Mouse (Mus musculus): ENCODE measurements around the gene Mrpl33.

Mrpl33 gene

DNA sequence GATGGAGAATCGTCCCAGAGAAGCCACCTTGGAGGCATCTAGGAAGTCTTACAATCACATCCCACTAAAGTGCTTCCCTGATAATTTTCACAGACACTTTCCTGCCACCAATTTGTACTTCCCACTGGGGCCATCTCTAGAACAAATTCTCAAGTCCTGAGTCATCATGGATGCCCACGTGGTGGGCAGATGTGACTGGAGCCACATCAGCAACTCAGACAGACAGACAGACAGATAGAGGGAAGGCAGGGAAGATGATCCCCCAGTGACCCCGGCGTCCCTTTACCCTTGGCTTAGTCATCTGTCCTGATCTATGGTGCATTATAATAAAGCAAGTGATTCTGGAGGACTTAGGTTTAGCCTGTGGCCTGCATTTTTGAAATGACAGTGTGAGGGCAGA, 47.5 kb downstream of the Mrpl33 start:
- DNase-seq, result no peak

DNA sequence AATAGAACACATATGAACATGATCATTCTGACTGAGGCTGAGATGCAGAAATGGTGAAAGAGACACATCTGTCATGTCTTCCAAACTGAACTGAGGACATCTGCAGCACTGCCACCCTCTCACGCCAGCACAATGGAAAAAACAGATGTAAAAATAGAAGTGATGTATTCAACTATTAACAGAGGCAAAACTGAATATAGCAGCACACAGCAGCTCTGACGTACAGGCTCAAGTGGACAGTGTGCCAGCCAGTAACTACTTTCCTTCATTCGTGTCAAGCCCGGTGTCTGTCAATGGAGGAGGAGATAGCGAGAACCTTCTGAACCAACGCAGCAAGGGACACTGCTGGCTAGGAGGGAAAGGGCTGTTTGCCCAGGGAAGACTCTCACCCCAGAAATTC, 48.1 kb downstream of the Mrpl33 start:
- no peak for DNase-seq

DNA sequence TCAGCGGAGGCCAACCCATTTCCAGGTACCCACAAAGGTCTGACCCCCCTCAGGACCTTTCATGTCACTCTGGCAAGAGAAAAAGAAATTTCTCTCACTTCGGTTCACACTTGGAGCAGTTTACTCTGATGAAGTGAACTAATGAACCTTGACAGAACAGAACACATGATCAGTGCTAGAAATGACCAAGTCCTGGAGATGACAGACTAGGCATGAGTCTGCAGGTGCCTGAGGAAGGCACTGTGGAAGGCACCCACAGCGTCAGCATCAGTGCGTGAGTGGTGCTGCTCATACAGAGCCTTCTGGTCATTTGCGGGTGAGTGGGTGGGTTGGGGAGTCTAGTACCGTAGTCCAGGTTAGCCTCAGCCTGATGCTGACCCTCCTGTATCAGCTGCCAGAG, 49.1 kb downstream of the Mrpl33 start:
- no peak for DNase-seq

DNA sequence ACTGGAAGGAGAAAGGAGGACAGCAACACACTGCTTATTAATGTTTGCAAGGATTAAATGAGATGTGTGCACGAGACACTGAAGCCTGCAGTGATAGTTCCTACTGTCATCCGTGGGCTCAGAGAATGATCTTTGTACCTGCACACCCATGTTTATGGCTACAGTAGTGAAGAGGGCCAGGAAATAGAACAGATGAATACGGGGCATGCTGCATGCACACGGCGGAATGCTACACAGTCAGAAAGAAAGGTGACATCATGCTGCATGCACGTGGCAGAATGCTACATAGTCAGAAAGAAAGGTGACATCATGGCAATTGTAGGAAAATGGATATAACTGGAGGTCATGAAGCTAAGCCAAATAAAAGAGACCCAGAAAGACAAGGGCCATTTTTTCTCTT, 49.8 kb downstream of the Mrpl33 start:
- no peak for DNase-seq

DNA sequence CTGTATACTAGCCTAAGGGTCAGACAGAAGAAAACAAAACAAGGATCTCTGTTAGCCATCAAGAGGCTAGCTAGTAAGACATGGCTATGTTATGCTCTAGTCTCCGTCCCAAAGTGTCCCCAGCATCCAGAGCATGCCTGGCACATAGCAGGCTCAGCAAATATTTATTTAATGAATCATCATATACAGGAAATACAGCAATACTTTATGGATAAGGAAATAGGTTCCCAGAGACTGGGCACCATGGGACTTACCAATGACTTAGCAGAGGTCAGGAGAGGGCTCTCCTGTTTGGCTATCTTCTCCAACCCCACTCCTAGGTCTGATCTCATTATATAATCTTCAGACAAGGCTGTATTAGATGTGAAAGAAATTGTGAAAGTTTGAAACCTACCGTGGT, 50.6 kb downstream of the Mrpl33 start:
- no peak for DNase-seq

DNA sequence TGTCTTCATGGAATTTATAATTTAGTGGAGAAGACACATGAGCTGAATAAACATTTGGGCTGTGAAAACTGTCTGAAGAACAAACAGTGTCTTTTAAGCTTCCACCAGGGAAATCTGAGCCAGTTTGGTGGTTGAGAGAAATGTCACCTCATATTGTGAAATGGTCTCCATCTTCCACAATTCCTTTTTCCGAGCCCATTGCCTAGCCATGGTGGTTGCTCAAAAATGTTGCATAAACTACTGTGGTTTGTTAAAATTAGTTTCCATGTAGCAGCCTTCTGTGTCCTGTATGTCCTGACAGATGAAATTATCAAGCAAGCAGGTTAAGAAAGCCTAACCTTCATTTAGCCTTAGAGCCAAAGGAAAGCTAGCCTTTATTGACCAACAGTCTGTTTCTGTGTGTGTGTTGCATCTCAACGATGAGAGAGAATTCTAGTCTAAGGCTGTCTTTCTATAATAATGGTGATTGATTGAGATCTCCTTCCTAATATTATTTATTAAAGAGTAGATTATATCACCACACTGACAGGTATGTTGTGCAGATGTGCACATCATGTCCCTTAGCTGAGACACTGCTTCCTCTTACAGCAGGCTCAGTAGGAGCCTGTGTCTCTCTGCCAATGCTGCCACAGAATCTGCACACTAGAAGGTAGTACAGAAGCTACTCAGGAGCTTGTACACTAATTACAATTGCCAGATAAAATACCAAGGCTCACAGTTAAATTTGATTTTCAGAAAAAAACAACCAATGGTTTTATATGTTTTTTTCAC, 54.0 kb downstream of the Mrpl33 start:
- no peak for DNase-seq

DNA sequence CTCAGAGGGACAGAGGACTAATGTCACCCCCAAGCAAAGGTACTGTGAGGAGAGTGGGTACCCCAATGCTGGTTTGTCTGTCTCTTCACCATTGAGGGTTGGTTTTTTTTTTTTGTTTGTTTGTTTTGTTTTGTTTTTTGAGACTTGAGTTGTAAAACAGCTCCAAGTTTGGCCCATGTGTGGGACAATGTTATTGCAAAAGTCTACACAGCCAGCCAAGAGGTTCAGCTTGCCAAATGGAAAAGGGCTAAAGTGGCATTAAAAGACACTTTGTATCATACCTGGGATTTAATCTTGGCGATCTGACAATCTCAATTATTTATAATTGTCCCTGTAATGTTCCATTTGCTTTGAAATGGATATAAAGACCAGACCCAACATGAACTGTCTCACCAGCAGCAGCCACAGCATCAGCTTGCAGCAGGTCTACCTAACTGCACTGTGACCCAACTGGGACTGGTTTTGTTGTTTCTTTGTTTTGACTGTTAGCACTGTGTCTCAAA, 59.0 kb downstream of the Mrpl33 start:
- no peak for DNase-seq

DNA sequence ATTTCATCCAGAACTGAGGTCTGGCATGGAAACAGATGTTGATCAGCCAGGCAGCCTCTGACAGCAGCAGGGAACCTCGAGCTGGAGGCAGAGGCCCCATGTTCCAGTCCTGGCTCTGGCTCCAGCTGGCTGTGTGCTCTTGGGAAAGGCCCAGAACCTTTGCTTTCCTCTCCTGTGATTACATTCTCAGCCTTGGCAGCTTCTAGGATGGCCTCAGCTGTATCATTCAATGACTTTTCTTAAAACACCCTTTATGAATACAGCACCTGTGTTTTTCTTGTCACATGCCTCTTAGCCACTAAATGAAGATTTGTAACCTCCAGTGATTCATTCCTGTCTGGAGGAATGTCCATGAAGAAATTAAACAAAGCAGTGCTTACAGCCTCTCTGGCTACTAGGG, 69.4 kb downstream of the Mrpl33 start:
- DNase-seq, result no peak

DNA sequence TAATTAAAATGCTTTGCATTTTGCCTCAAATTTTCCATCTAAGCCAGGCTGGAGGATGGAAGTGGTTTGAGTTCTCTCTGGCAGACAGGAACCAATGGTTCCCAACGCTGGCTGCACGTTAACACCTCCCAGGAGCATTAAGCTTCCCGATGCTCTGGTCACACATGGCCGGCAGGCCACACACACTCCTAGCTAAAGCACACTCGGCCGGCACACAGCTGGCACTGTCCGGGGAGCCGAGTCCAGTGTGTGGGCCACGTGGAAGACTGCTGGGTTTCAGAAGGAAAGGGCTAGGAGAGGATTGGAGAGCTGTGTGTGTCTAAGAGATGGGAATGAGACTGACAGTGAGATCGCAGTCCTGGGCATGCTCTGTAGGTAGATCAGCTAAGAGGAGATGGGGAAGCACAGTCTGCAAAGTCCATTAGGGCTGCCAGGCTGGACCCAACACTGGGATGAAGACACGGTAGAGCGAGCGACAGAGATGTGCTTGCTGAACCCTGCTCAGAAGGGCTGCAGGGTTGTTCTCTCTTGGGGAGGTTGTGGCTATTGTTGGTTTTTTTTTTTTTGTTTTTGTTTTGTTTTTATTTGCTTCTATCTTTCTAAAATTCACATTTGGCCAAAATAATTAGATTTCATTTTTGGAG, 71.7 kb downstream of the Mrpl33 start:
- DNase-seq, result no peak

DNA sequence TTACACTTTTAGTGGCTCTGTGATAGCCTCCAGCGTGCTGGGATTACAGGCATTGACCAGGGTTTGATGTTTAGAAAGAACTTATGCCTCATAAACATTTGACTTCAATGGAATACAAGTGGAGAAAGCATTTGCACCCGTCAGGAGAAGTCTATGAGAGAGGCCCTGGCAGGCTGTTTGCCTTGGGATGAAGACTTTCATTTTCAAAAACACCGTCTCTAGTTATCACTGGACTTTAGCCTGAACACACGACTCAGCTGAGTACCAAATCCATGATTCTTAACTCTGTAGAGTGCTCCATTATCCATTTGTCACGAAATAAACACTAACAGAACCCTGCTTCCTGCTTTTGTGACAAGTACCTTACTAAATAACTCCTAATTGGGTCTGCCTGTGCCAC, 73.2 kb downstream of the Mrpl33 start:
- no peak for DNase-seq

DNA sequence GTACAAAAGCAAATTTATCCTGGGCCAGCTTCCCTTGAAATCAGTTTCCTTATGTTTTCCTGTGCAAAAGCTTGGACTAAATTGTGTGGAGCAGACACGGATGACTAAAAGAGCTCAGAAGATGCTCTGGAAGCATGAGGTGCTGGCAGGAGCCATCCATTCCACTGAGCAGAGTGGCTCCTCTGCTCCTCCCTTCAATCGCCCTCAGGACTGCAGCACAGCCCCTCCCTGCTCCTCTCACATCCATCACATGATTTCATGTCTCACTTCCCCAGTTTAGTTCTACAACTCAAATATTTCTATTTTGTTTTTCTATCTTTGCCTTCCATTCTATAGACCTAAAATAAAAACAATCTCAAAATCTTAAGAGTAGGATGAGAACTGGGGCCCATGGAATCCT, 74.4 kb downstream of the Mrpl33 start:
- no peak for DNase-seq

DNA sequence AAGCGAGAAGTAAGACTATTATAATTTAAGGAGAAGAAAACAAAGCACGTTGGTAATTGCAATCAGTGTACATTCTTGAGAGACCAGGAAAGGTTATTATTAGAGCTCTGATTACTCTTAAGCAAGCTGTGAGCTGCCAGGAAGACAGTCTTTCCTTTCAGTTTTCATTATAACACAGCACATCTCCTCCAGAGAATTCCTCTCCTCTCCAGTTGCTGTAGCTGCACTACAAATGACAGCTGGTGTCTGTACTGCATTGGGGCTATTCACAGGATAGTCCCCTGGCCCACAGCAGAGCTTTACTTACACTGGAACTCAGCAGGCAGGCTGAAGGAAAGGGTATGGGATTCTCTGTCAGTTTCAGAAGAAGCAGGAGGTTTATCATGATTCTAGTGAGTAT, 76.7 kb downstream of the Mrpl33 start:
- no peak for DNase-seq

DNA sequence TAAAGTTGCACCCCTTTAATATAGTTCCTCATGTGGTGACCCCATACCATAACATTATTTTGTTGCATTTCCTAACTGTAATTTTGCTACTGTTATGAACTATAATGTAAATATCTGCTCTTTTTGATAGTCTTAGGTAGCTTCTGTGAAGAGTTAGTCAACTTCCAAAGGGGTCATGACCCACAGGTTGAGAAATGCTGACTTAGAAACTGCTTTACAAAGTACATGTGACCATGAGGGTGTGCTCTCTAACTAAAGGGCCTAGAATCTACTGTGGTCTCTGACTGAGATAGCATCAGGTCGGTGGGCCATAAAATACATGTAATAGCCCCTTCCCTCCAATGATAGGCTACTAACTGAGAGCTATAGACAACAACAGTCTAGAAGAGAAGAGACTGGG, 81.3 kb downstream of the Mrpl33 start:
- DNase-seq, result no peak

DNA sequence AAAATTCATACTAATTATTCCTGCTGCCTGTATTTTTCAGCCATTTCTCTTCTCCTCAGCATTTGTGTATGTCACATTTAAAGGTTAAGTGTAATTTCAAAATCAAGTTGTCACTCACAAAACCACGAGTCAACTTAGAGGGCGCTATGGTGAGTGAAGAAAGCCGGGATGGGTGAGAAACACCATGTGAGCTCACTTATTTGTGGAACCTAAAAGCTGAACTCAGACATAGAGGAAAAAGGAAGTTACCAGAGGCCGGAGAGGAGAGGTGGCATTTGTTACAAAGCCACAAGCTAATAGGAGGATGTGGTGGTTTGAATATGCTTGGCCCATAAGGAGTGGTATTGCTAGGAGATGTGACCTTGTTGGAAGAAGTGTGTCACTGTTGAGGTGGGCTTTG, 83.4 kb downstream of the Mrpl33 start:
- no peak for DNase-seq

DNA sequence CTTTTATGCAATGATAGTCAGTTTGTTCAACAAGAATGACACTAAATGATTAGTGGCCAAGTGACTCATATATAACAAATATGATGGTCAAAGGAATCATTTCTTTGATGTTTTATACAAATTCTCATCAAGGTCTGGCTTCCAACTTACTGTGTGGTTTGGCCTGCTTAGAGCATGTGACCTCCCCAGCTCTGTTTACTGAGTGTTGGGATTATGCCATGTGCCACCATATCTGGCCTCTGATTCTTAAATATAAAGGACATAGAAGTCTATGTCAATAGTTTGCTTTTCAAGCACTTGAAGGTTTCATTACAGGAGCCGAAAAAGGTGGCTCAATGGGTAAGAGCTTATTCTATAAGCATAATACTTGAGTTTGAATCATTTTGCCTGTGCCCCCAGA, 85.6 kb downstream of the Mrpl33 start:
- no peak for DNase-seq

DNA sequence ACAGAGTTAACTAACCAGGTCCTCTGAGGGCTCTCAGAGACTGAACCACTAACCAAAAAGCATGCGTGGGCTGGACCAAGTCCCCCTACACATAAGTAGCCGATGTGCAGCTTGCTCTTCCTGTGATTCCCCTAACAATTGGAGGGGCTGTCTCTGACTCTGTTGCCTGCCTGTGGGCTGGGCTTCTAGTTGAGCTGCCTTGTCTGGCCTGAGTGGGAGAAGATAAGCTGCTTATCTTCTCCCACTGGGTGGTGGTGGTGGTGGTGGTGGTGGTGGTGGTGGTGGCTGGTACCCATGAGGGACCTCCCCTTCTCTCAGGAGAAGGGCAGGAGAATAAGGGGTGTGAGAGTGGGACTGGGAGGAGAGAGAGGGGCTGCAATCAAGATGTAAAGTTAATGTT, 89.3 kb downstream of the Mrpl33 start:
- no peak for DNase-seq

DNA sequence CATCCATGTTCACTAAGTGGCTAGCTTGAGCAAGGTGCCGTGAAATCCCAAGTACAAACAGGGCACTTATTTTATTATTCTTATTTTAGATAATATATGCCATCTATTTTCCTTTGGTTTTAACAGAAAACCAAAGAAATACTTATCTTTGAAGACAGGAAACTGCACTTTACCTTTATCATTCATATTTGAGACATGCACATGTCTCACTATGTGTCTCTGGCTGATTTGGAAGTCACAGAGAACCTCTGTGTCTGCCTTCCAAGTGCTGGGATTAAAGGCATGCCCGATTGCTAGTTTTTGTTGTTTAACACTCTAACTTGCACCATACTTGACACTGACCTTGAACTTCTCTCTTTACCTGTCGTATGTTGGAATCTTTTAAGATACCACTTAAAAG, 91.2 kb downstream of the Mrpl33 start:
- no peak for DNase-seq

DNA sequence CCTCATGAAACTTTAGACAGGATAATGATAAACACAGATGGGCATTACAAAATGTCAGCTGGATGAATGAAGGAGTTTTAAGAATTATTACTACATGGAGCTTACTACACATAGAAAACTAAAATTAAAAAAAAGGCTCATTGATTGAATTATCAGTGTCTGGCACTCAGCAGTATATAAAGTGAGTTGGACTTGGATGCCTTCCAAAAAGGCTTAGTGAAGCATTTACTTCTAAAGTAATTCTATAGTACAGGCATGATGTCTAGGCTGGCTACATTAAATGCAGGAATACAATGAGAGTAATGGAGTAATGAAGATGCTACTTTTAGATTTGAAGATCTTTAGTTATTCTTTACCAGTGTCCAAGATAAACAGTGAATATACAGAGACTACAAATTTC, 96.5 kb downstream of the Mrpl33 start:
- no peak for DNase-seq

DNA sequence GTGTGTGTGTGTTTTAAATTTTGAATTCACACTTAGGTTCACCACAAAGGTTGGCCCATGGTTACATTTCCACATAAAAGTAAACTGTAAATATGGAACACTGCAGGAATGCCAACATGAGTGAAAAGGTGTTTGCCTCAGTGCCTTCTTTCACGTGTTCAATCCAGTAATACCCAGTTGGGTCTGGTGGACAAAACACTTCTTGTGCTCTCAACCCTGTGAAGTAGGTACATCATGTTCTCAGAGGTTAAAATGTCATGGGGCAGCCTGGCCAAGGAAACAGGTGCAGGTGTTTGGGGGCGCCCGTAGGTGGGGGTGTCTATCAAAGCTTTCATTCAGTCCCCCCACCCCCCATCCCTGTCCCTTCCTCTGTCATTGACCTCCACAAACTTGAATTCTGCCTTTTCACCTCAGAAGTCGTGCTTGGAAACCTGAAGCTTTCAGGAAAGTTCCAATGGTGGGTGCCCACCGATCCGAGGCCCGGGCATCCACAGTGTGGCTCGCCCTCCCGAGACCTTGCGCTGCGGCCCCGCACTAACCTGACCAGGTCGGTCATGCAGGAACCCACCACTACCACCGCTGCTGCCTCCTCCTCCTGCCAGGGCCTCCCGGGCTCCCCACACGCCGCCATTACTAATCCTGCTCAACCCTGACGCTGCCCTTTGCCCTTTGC, 100.4 kb downstream of the Mrpl33 start, which contains the start of gene Rbks:
TSS of gene Rbks (minus strand) at position 657 of the 673 bp plus-strand sequence.
- peak in 1 of 2 experiments; percentile 6 for DNase-seq

DNA sequence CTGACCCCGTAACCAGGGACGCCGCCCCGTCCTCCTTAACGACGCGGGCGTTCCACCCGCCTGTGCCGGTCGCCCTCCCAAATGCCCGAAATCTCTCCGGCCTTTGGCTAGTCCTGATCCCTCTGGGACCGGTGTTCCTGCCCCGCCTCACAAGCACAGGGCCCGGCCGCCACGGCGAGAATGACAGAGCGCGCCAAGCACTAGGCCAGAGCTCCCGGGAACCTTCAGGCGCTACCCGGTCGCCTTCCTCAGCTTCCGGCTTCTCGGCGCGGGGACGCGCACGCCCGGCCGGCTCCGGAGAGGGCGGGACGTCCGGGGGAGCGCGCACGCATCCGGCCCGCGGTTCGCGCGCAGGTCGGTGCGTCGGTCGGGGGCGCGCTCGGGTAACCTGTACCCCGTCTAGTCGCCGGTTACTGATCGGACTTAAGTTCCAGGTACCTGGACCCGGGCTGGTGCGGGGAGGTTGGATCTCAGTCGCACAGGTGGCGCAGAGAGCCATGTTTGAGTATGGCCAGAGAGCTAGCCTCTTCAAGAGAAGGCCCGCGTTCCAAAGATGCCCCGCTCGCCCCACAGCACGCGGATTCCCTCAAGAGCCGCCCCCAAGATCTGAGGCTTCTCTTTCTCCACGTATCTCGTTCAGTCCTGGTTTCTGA, 101.0 kb downstream of the Mrpl33 start, which contains the start of gene Babam2:
TSS of gene Babam2 (plus strand) at position 41 of the 653 bp plus-strand sequence.
- DNase-seq, result peak; percentile 85 to 89

DNA sequence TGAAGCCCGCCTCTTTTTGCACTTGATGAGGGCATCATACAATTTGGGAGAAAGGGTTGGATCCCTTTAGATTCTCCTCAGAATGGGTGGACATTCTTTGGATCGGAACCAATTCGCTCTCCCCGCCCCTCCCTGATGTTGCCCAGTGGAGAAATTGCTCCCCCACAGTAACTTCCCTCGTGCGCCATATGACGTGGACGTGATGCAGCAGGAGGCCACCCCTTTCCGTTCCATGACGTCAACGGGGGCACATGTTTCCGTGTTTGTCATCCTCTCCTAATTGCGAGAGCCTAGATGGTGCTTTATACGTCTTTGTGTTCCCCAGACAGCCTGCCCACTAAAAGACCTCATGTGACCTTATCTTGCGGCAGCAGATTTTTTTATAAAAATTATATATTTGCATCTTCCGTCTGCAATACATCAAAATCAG, 101.6 kb downstream of the Mrpl33 start:
- DNase-seq, result peak; percentile 87 to 93

DNA sequence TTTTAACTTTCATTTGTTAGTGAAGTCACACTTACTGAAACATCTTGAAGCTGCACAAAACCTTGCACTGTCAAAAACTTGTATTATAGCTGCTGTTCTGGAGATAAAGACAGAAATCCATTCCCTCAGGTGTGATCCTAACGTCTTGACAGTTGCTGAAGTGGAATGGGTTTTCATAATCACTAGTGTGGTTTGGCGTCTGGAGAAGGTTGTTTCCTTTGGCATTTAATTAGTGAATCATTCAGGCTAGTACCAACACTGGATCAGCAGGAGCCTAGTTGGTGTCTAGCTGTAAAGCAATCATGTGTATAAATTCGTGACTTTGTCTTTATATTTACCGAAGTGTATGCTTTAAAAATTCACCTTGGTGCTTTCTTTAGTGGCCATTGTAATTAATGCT, 102.2 kb downstream of the Mrpl33 start:
- no peak for DNase-seq

DNA sequence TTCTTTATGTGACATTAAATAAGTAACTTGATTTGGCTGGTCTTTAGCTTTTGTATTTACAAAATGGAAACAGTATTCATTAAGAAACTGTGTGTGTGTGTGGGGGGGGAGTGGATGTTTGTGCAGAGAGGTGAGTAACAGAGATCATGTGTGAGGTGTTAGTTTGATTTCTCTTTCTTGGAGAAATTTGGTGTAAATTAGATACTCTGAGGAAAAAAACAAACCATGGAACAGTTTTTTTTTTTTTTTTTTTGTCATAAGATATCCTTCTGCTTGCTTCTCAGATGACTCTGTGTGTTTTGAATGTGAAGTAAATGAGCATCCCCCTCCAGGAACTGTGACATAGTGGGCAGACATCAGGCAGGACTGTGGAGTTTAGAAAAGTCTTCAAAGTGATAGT, 102.7 kb downstream of the Mrpl33 start:
- no peak for DNase-seq
